Mouse (Mus musculus) gastrocnemius, adult 8-10 months (tissue): ENCODE measurements around the gene Def6. TPM values are rescaled to one million over a fixed set of nuclear protein-coding genes. Genes with fewer than 3 reads are reported as not detected.

ENCODE experiments used
- DNase-seq, 2 experiments: peaks; one replicate each; pipeline ENCODE4 v3.0.0; 2022; ENCODE audit warnings: low spot score in 2 of 2
- total RNA-seq, 4 experiments: library from RNA; stranded (reverse); gene quantifications; 2 replicates each; pipeline ENCODE4 v1.2.4; 2022

Def6 gene
- total RNA-seq, 4 experiments from 2014 or later, result 0.90 to 2.1 (median 1.2) TPM

GRCm38 (mm10) chr17:28240846-28241245 lies 33.3 kb downstream of the Def6 start:
- DNase-seq, result no peak

GRCm38 (mm10) chr17:28242296-28242695 lies 34.7 kb downstream of the Def6 start:
- DNase-seq, result no peak

- no peak for DNase-seq
These were observed 36.6 kb downstream of the Def6 start for GRCm38 (mm10) chr17:28244214-28244613.

GRCm38 (mm10) chr17:28244714-28245113 lies 37.1 kb downstream of the Def6 start:
- DNase-seq, result no peak

GRCm38 (mm10) chr17:28246640-28247039 lies 39.1 kb downstream of the Def6 start:
- DNase-seq, result no peak

- DNase-seq, result peak; percentile 49 to 75
These were observed 40.0 kb downstream of the Def6 start for GRCm38 (mm10) chr17:28247613-28248012.

- DNase-seq, result no peak
These were observed 41.5 kb downstream of the Def6 start for GRCm38 (mm10) chr17:28249062-28249461.

GRCm38 (mm10) chr17:28251579-28252280 lies 44.2 kb downstream of the Def6 start:
- DNase-seq, result no peak

GRCm38 (mm10) chr17:28252281-28252648 lies 44.7 kb downstream of the Def6 start:
- DNase-seq, result no peak

GRCm38 (mm10) chr17:28253216-28253615 lies 45.6 kb downstream of the Def6 start:
- no peak for DNase-seq

GRCm38 (mm10) chr17:28254804-28255203 lies 47.2 kb downstream of the Def6 start:
- DNase-seq, result no peak

- DNase-seq, result no peak
These were observed 48.1 kb downstream of the Def6 start for GRCm38 (mm10) chr17:28255651-28256050.

GRCm38 (mm10) chr17:28256651-28257328 lies 49.2 kb downstream of the Def6 start:
- peak; percentile 43 to 63 for DNase-seq

- DNase-seq, result no peak
These were observed 50.7 kb downstream of the Def6 start for GRCm38 (mm10) chr17:28258325-28258724.

GRCm38 (mm10) chr17:28259890-28260542 lies 52.4 kb downstream of the Def6 start:
- DNase-seq, result no peak

GRCm38 (mm10) chr17:28260543-28260909 lies 52.9 kb downstream of the Def6 start:
- DNase-seq, result no peak

GRCm38 (mm10) chr17:28261795-28262194 lies 54.2 kb downstream of the Def6 start:
- no peak for DNase-seq

GRCm38 (mm10) chr17:28263181-28263894 lies 55.8 kb downstream of the Def6 start:
- DNase-seq, result no peak

- no peak for DNase-seq
These were observed 59.7 kb downstream of the Def6 start for GRCm38 (mm10) chr17:28267251-28267650.

GRCm38 (mm10) chr17:28270165-28270564 lies 62.6 kb downstream of the Def6 start:
- no peak for DNase-seq

GRCm38 (mm10) chr17:28271537-28272266 lies 64.1 kb downstream of the Def6 start:
- DNase-seq, result no peak
